Mouse (Mus musculus): ENCODE data around the gene Kmt2b.

DNA sequence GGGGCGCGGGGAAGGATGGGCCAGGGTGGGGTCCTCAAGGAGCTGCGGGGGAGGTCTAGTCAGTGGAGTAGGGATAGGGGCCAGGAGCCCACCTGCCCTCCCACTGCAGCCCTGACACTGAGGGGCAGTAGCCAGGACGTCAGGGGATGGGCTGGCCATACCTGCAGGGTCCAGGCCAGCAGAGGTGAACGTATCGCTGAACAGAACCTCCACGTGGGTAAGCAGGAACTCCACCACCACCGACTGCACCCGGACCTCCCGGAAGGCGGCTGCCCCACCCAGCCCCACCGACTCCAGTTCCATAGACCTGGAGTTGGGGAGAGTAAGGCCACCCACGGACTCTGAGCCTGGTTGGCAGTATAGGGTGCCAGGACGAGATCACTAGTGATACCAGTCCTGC lies 61.5 kb downstream of the Kmt2b start:
- TF ChIP-seq CTCF (conservative IDR thresholded peaks at IDR 0.05 in 1 of 2, IDR thresholded peaks at IDR 0.05 in 1 of 2; ENCODE audit: low read depth in 2 of 2, low read length in 2 of 2) (no peak), POLR2A (IDR thresholded peaks at IDR 0.05; ENCODE audit: low read depth, low read length) (no peak), MAFK (IDR thresholded peaks at IDR 0.05; ENCODE audit: insufficient replicate concordance, low read length) (no peak), NRF1 (IDR thresholded peaks at IDR 0.05; ENCODE audit: low read depth, low read length) (no peak), HCFC1 (IDR thresholded peaks at IDR 0.05; ENCODE audit: low read depth, low read length) (no peak), TCF12 (IDR thresholded peaks at IDR 0.05; ENCODE audit: low read depth, low read length) (no peak), JUN (IDR thresholded peaks at IDR 0.05; ENCODE audit: insufficient read depth, low read depth, low read length) (no peak), USF1 (IDR thresholded peaks at IDR 0.05; ENCODE audit: low read depth, low read length) (no peak), USF2 (conservative IDR thresholded peaks at IDR 0.05; ENCODE audit: low read depth, low read length) (no peak), KAT2A (IDR thresholded peaks at IDR 0.05; ENCODE audit: insufficient replicate concordance, low read length) (no peak), ELF1 (IDR thresholded peaks at IDR 0.05; ENCODE audit: low read depth, low read length) (no peak), CHD2 (IDR thresholded peaks at IDR 0.05; ENCODE audit: low read length) (no peak)
